Mouse (Mus musculus) forebrain, embryonic 11.5 days (tissue): ENCODE results near the gene Olfr1423. TPM values are rescaled to one million over a fixed set of nuclear protein-coding genes. Genes with fewer than 3 reads are reported as not detected.

ENCODE experiments used
- ATAC-seq: fragments of 200-750 bp; cut with Nextera tagmentation; replicated peaks from 2 replicates; pipeline ENCODE4 v1.8.0; 2017; ENCODE audit warnings: moderate TSS enrichment; ENCODE audit not compliant: low FRiP score
- DNase-seq: peaks from one replicate; pipeline ENCODE4 v3.0.0-alpha.2; 2017; ENCODE audit warnings: low spot score
- H3K27ac ChIP-seq: fragments of 300-500 bp; sonication (generic); 2 replicates; pipeline ENCODE4 v1.5.1; 2014; ENCODE audit warnings: low read depth, low read length
- H3K27me3 ChIP-seq: fragments of 300-500 bp; sonication (generic); 2 replicates; pipeline ENCODE4 v1.6.1; 2014; ENCODE audit warnings: mild to moderate bottlenecking, low read length, mixed read lengths; ENCODE audit not compliant: control insufficient read depth, insufficient read depth
- H3K36me3 ChIP-seq: fragments of 300-500 bp; sonication (generic); 2 replicates; pipeline ENCODE4 v1.6.1; 2014; ENCODE audit warnings: mild to moderate bottlenecking, low read length, moderate library complexity, mixed read lengths; ENCODE audit not compliant: control insufficient read depth, insufficient read depth
- H3K4me1 ChIP-seq: fragments of 300-500 bp; sonication (generic); replicated peaks from 2 replicates; pipeline ENCODE4 v1.6.1; 2014; ENCODE audit warnings: low read length, mixed read lengths; ENCODE audit not compliant: control insufficient read depth, insufficient read depth
- H3K4me2 ChIP-seq: fragments of 300-500 bp; sonication (generic); 2 replicates; pipeline ENCODE4 v1.6.1; 2014; ENCODE audit warnings: low read depth, mild to moderate bottlenecking, low read length, moderate library complexity, mixed read lengths; ENCODE audit not compliant: severe bottlenecking
- H3K4me3 ChIP-seq: fragments of 300-500 bp; sonication (generic); 2 replicates; pipeline ENCODE4 v1.5.1; 2014; ENCODE audit warnings: low read depth, low read length
- H3K9ac ChIP-seq: fragments of 300-500 bp; sonication (generic); 2 replicates; pipeline ENCODE4 v1.6.1; 2014; ENCODE audit warnings: low read length
- H3K9me3 ChIP-seq: fragments of 300-500 bp; sonication (generic); 2 replicates; pipeline ENCODE4 v1.6.1; 2016; ENCODE audit warnings: low read length, mixed read lengths; ENCODE audit not compliant: control insufficient read depth
- WGBS: fragments of 180-500 bp; shearing (Covaris S2); extraction: QIAGEN DNeasy Blood & Tissue Kit; methylation state at CpG from one replicate; pipeline ENCODE4 v1.1.7; 2014; 5-methylcytosine and 5-hydroxymethylcytosine counted together
- polyA plus RNA-seq: library from polyadenylated mRNA; unstranded; fragments of >200 nt; fragmentation: Nextera tagmentation; extraction: Ambion mirVana; gene quantifications from 2 replicates; pipeline ENCODE4 v1.2.1, GENCODE M21; 2014

Gene Olfr1423
- polyA plus RNA-seq, 1 experiment from 2014 or later, result not detected

- no peaks in the 10 kb centered on the region for H3K4me1 ChIP-seq
- H3K9ac ChIP-seq, result no peak overlapping the region
- DNase-seq (no peak), ATAC-seq (no peak)
- peak overlapping the region; percentile 2; the same call in 1 of the 2 replicates for H3K4me3 ChIP-seq
- no peaks in the 10 kb centered on the region for H3K9me3 ChIP-seq
- H3K4me2 ChIP-seq, result peak overlapping the region; percentile 36
- WGBS, result 46% methylated on average over 14 of the region's 14 CpGs
- H3K27ac ChIP-seq, result no peak overlapping the region
- no peaks in the 10 kb centered on the region for H3K27me3 ChIP-seq
- H3K36me3 ChIP-seq, result no peaks in the 10 kb centered on the region
Measured at GRCm38 (mm10) chr19:12002791-12003190, 38.3 kb downstream of the Olfr1423 start.

GRCm38 (mm10) chr19:12002125-12002524 is 39.0 kb downstream of the Olfr1423 start:
- ATAC-seq, result peak; percentile 58

GRCm38 (mm10) chr19:12001686-12002085 is 39.4 kb downstream of the Olfr1423 start:
- Histone ChIP-seq H3K4me3 (no peak overlapping the region), H3K9ac (no peak overlapping the region), H3K9me3 (no peaks in the 10 kb centered on the region), H3K27ac (no peak overlapping the region), H3K36me3 (no peaks in the 10 kb centered on the region), H3K27me3 (no peaks in the 10 kb centered on the region), H3K4me1 (no peaks in the 10 kb centered on the region), H3K4me2 (no peak overlapping the region)
- 19% methylated on average over 3 of the region's 3 CpGs for WGBS
- DNase-seq (no peak), ATAC-seq (no peak)

More at GRCm38 (mm10) chr19:12002125-12002524, 39.0 kb downstream of the Olfr1423 start:
- Histone ChIP-seq H3K27me3 (no peaks in the 10 kb centered on the region), H3K4me3 (peak overlapping the region; percentile 2; the same call in 1 of the 2 replicates), H3K4me2 (peak overlapping the region; percentile 36), H3K36me3 (no peaks in the 10 kb centered on the region), H3K9me3 (no peaks in the 10 kb centered on the region), H3K4me1 (no peaks in the 10 kb centered on the region), H3K27ac (no peak overlapping the region), H3K9ac (no peak overlapping the region)
- DNase-seq, result peak; percentile 85
- 2% methylated on average over 11 of the region's 11 CpGs for WGBS

GRCm38 (mm10) chr19:11995722-11996448 is 45.2 kb downstream of the Olfr1423 start:
- DNase-seq, result no peak
- 72% methylated on average over 2 of the region's 2 CpGs for WGBS
- H3K9ac ChIP-seq, result no peak overlapping the region

GRCm38 (mm10) chr19:11994703-11995431 is 46.2 kb downstream of the Olfr1423 start:
- H3K36me3 ChIP-seq, result peaks cover 9% of the 10 kb centered on the region; the same call in 1 of the 2 replicates
- 91% methylated on average over 6 of the region's 6 CpGs for WGBS
- H3K27ac ChIP-seq, result no peak overlapping the region
- H3K9me3 ChIP-seq, result no peaks in the 10 kb centered on the region
- no peak overlapping the region for H3K9ac ChIP-seq
- DNase-seq (no peak), ATAC-seq (no peak)
- H3K27me3 ChIP-seq, result no peaks in the 10 kb centered on the region
- no peaks in the 10 kb centered on the region for H3K4me1 ChIP-seq
- no peak overlapping the region for H3K4me3 ChIP-seq
- H3K4me2 ChIP-seq, result no peak overlapping the region

More at GRCm38 (mm10) chr19:11995722-11996448, 45.2 kb downstream of the Olfr1423 start:
- Histone ChIP-seq H3K4me3 (no peak overlapping the region), H3K4me2 (no peak overlapping the region), H3K27ac (no peak overlapping the region), H3K36me3 (peaks cover 9% of the 10 kb centered on the region; the same call in 1 of the 2 replicates), H3K27me3 (no peaks in the 10 kb centered on the region), H3K9me3 (no peaks in the 10 kb centered on the region), H3K4me1 (no peaks in the 10 kb centered on the region)
- ATAC-seq, result no peak

- Histone ChIP-seq H3K27me3 (no peaks in the 10 kb centered on the region), H3K4me1 (no peaks in the 10 kb centered on the region), H3K27ac (no peak overlapping the region), H3K9ac (no peak overlapping the region), H3K36me3 (peaks cover 9% of the 10 kb centered on the region; the same call in 1 of the 2 replicates), H3K4me2 (no peak overlapping the region), H3K9me3 (no peaks in the 10 kb centered on the region), H3K4me3 (no peak overlapping the region)
- ATAC-seq (no peak), DNase-seq (no peak)
- 93% methylated on average over 10 of the region's 10 CpGs for WGBS
Measured at GRCm38 (mm10) chr19:11992441-11993029, 48.6 kb downstream of the Olfr1423 start.

GRCm38 (mm10) chr19:11992034-11992433 is 49.1 kb downstream of the Olfr1423 start:
- WGBS, result 96% methylated on average over 9 of the region's 9 CpGs
- ATAC-seq (no peak), DNase-seq (no peak)
- Histone ChIP-seq H3K27ac (no peak overlapping the region), H3K36me3 (peaks cover 9% of the 10 kb centered on the region; the same call in 1 of the 2 replicates), H3K4me3 (no peak overlapping the region), H3K9ac (no peak overlapping the region), H3K4me1 (no peaks in the 10 kb centered on the region), H3K9me3 (no peaks in the 10 kb centered on the region), H3K27me3 (no peaks in the 10 kb centered on the region), H3K4me2 (no peak overlapping the region)

GRCm38 (mm10) chr19:11989334-11989733 is 51.8 kb downstream of the Olfr1423 start:
- DNase-seq (no peak), ATAC-seq (no peak)
- Histone ChIP-seq H3K27me3 (no peaks in the 10 kb centered on the region), H3K9me3 (no peaks in the 10 kb centered on the region), H3K27ac (no peak overlapping the region), H3K4me3 (no peak overlapping the region), H3K36me3 (peaks cover 11% of the 10 kb centered on the region; the same call in 1 of the 2 replicates), H3K9ac (no peak overlapping the region), H3K4me2 (no peak overlapping the region), H3K4me1 (no peaks in the 10 kb centered on the region)
- 93% methylated on average over 7 of the region's 7 CpGs for WGBS
